Mouse (Mus musculus): ENCODE results near the gene Wipf3. TPM values are rescaled to one million over a fixed set of nuclear protein-coding genes. Genes with fewer than 3 reads are reported as not detected.
A peak's percentile ranks its signal among the peaks of the same experiment; 100 is the strongest.

Gene Wipf3
- total and polyA plus RNA-seq, 3 experiments: 0.64 to 1.3 (median 1.2) TPM

- DNase-seq (ENCODE audit: extremely low read depth): no peak
- Histone ChIP-seq H3K4me3 (replicated peaks in 1 of 3; ENCODE audit: low read depth in 2 of 3, low read length in 2 of 3, poor library complexity in 1 of 3) (no peak overlapping the region), H3K4me1 (ENCODE audit: control insufficient read depth in 1 of 2, insufficient read depth in 2 of 2) (peaks cover 12 to 74% of the 10 kb centered on the region in 2 experiments), H3K27ac (ENCODE audit: insufficient read depth, low read depth) (no peak overlapping the region), H3K79me2 (replicated peaks; ENCODE audit: control insufficient read depth, extremely low read depth, insufficient read depth, poor library complexity, severe bottlenecking) (no peaks in the 10 kb centered on the region), H3K9ac (ENCODE audit: insufficient read depth, low read depth) (0 out of 2 replicates have a peak overlapping the region, but pooled peaks have one; percentile 14), H3K9me3 (replicated peaks; ENCODE audit: low read length) (no peaks in the 10 kb centered on the region), H3K4me2 (ENCODE audit: insufficient read depth, low read depth, poor library complexity, severe bottlenecking) (peak overlapping the region; percentile 7; the same call in 1 of the 2 replicates), H3K36me3 (replicated peaks in 1 of 2; ENCODE audit: control insufficient read depth in 1 of 2, insufficient read depth in 1 of 2, low read length in 1 of 2) (no peaks in the 10 kb centered on the region), H3K27me3 (replicated peaks) (peaks cover 23% of the 10 kb centered on the region)
- no peak for TF ChIP-seq NELFE (IDR thresholded peaks at IDR 0.05; ENCODE audit: low read depth, low read length)
- in situ Hi-C loops (cut with MboI; ENCODE audit: low pct_ligation_motif_present, low pct_unique_long_range_greater_than_20kb, low sequenced_read_pairs): no loop called here
- dilution Hi-C loops (cut with MboI; ENCODE audit: extremely low pct_ligation_motif_present, extremely low pct_unique_long_range_greater_than_20kb, low sequenced_read_pairs): no loop called here
Observed at GRCm38 (mm10) chr6:54431761-54432160, 2.4 kb downstream of the Wipf3 start.

- no peaks in the 10 kb centered on the region for H3K9me3 ChIP-seq (replicated peaks; ENCODE audit: low read length)
- H3K27ac ChIP-seq (ENCODE audit: insufficient read depth, low read depth): no peak overlapping the region
- no peaks in the 10 kb centered on the region for H3K36me3 ChIP-seq (replicated peaks in 1 of 2; ENCODE audit: control insufficient read depth in 1 of 2, insufficient read depth in 1 of 2, low read length in 1 of 2)
- H3K79me2 ChIP-seq (replicated peaks; ENCODE audit: control insufficient read depth, extremely low read depth, insufficient read depth, poor library complexity, severe bottlenecking): no peaks in the 10 kb centered on the region
- peaks cover 12 to 70% of the 10 kb centered on the region in 2 experiments for H3K4me1 ChIP-seq (ENCODE audit: control insufficient read depth in 1 of 2, insufficient read depth in 2 of 2)
- H3K27me3 ChIP-seq (replicated peaks): peaks cover 23% of the 10 kb centered on the region
- H3K4me3 ChIP-seq (replicated peaks in 1 of 3; ENCODE audit: low read depth in 2 of 3, low read length in 2 of 3, poor library complexity in 1 of 3): no peak overlapping the region
- no peak for DNase-seq (ENCODE audit: extremely low read depth)
- TF ChIP-seq ZC3H11A (IDR thresholded peaks at IDR 0.05; ENCODE audit: low read depth, low read length) (no peak), POLR2A (IDR thresholded peaks at IDR 0.05; ENCODE audit: low read depth, low read length) (no peak), GABPA (IDR thresholded peaks at IDR 0.05; ENCODE audit: insufficient replicate concordance, low read depth, low read length) (no peak), MEF2A (IDR thresholded peaks at IDR 0.05; ENCODE audit: borderline replicate concordance, low read depth, low read length) (no peak), KAT2A (IDR thresholded peaks at IDR 0.05; ENCODE audit: insufficient replicate concordance, low read length) (no peak), SIN3A (IDR thresholded peaks at IDR 0.05; ENCODE audit: low read length) (no peak), ZMIZ1 (IDR thresholded peaks at IDR 0.05; ENCODE audit: low read depth, low read length) (no peak), IRF4 (IDR thresholded peaks at IDR 0.05; ENCODE audit: low read depth, low read length) (no peak), ETS1 (conservative IDR thresholded peaks at IDR 0.05; ENCODE audit: low read depth, low read length) (no peak), HCFC1 (IDR thresholded peaks at IDR 0.05; ENCODE audit: low read depth, low read length) (no peak), JUN (IDR thresholded peaks at IDR 0.05; ENCODE audit: insufficient read depth, low read depth, low read length) (no peak), MAX (IDR thresholded peaks at IDR 0.05; ENCODE audit: low read length) (no peak), TCF12 (IDR thresholded peaks at IDR 0.05; ENCODE audit: low read depth, low read length) (no peak), MYC (IDR thresholded peaks at IDR 0.05; ENCODE audit: low read depth, low read length) (no peak), CHD1 (IDR thresholded peaks at IDR 0.05; ENCODE audit: low read depth, low read length) (no peak), CHD2 (IDR thresholded peaks at IDR 0.05; ENCODE audit: low read length) (no peak), RAD21 (IDR thresholded peaks at IDR 0.05; ENCODE audit: low read depth, low read length) (no peak), USF2 (conservative IDR thresholded peaks at IDR 0.05; ENCODE audit: low read depth, low read length) (no peak), PAX5 (IDR thresholded peaks at IDR 0.05; ENCODE audit: low read length) (no peak), E2F4 (IDR thresholded peaks at IDR 0.05; ENCODE audit: insufficient replicate concordance, low read depth, low read length) (no peak)
- in situ Hi-C loops (cut with MboI; ENCODE audit: low pct_ligation_motif_present, low pct_unique_long_range_greater_than_20kb, low sequenced_read_pairs) (no loop called here), dilution Hi-C loops (cut with MboI; ENCODE audit: extremely low pct_ligation_motif_present, extremely low pct_unique_long_range_greater_than_20kb, low sequenced_read_pairs) (no loop called here)
- H3K4me2 ChIP-seq (ENCODE audit: insufficient read depth, low read depth, poor library complexity, severe bottlenecking): no peak overlapping the region
- no peak overlapping the region for H3K9ac ChIP-seq (ENCODE audit: insufficient read depth, low read depth)
Observed at GRCm38 (mm10) chr6:54432191-54432590, 2.8 kb downstream of the Wipf3 start.
